Mouse (Mus musculus): Measurements from ENCODE around the gene Hira. TPM values are rescaled to one million over a fixed set of nuclear protein-coding genes. Genes with fewer than 3 reads are reported as not detected.

Gene Hira
- 10 to 100 TPM; 22.3 to 27.1 TPM for polyA plus RNA-seq (2017; shearing (Covaris generic))

GRCm38 (mm10) chr16:18876442-18877308 lies at the start of gene Hira, which contains the start of gene Mrpl40:
TSS of gene Hira (plus strand) at chr16:18877037.
TSS of gene Mrpl40 (minus strand) at chr16:18876862.

GRCm38 (mm10) chr16:18836468-18837208 lies 40.2 kb upstream of the Hira start, which contains the start of the genes 2510002D24Rik and Gm28539:
TSS of gene 2510002D24Rik (plus strand) at chr16:18836578.
TSS of gene Gm28539 (plus strand) at chr16:18836584.

Other genes starting within 250 kb of the Hira start
- gene Sept5, start 247.1 kb upstream of the Hira start, polyA plus RNA-seq (2017; shearing (Covaris generic)), result 1 to 10 TPM in 1 of 2 experiments, not detected in 1; 1.5 TPM
- gene Cldn5, start 100.2 kb upstream of the Hira start, polyA plus RNA-seq (2017; shearing (Covaris generic)), result 1 to 10 TPM in 1 of 2 experiments, under 1 TPM in 1; 0.18 to 1.3 TPM
- 100 to 1,000 TPM; 126 to 146 TPM for gene Ufd1, start 65.3 kb upstream of the Hira start, polyA plus RNA-seq (2017; shearing (Covaris generic))
- gene Cdc45, start 65.0 kb upstream of the Hira start, polyA plus RNA-seq (2017; shearing (Covaris generic)), result 1 to 10 TPM; 3.9 to 4.0 TPM
- 100 to 1,000 TPM in 1 of 2 experiments, 10 to 100 TPM in 1; 85.1 to 104 TPM for gene 2510002D24Rik, start 40.5 kb upstream of the Hira start, polyA plus RNA-seq (2017; shearing (Covaris generic))
- not detected for gene Gm28539, start 40.5 kb upstream of the Hira start, polyA plus RNA-seq (2017; shearing (Covaris generic))
- 10 to 100 TPM; 79.1 to 81.2 TPM for gene Mrpl40, start 175 bp upstream of the Hira start, polyA plus RNA-seq (2017; shearing (Covaris generic))